Mouse (Mus musculus) ES-E14 (cell line): Measurements from ENCODE around the gene Cyld. TPM values are rescaled to one million over a fixed set of nuclear protein-coding genes. Genes with fewer than 3 reads are reported as not detected.

Experiments used
- DNase-seq: peaks from one replicate; pipeline ENCODE4 v3.0.0-alpha.2; 2013; ENCODE audit warnings: low read depth, low spot score
- H3K27ac ChIP-seq: 2 replicates; pipeline ENCODE4 v1.5.1; 2012; ENCODE audit warnings: low read depth, mild to moderate bottlenecking, low read length, moderate library complexity, mixed read lengths; ENCODE audit not compliant: poor library complexity, insufficient read depth, severe bottlenecking
- H3K36me3 ChIP-seq: 2 replicates; pipeline ENCODE4 v1.6.1; 2012; ENCODE audit warnings: mild to moderate bottlenecking, low read length, moderate library complexity, mixed read lengths; ENCODE audit not compliant: control insufficient read depth, poor library complexity, insufficient read depth, severe bottlenecking
- H3K4me1 ChIP-seq, 2 experiments: fragments of 150-350 bp in 1 of 2; sonication (generic) in 1 of 2; 2 replicates each; pipeline ENCODE4 v1.6.1; 2012; ENCODE audit warnings: low read length in 2 of 2, mild to moderate bottlenecking in 1 of 2, mixed read lengths in 1 of 2; ENCODE audit not compliant: control insufficient read depth in 2 of 2, insufficient read depth in 2 of 2, poor library complexity in 1 of 2
- H3K4me3 ChIP-seq, 2 experiments: fragments of 150-350 bp in 1 of 2; sonication (generic) in 1 of 2; 2 replicates each; pipeline ENCODE4 v1.5.1; 2012; ENCODE audit warnings: low read length in 2 of 2, low read depth in 1 of 2, mild to moderate bottlenecking in 1 of 2, mixed read lengths in 1 of 2; ENCODE audit not compliant: insufficient read depth in 1 of 2, poor library complexity in 1 of 2, severe bottlenecking in 1 of 2
- H3K9ac ChIP-seq: 2 replicates; pipeline ENCODE4 v1.6.1; 2012; ENCODE audit warnings: low read depth, mild to moderate bottlenecking, low read length, mixed read lengths; ENCODE audit not compliant: poor library complexity, insufficient read depth, severe bottlenecking
- H3K9me3 ChIP-seq: fragments of 150-350 bp; sonication (generic); 2 replicates; pipeline ENCODE4 v1.6.1; 2012; ENCODE audit warnings: low read depth, mild to moderate bottlenecking, low read length; ENCODE audit not compliant: control insufficient read depth, insufficient read depth
- HCFC1 ChIP-seq: IDR thresholded peaks from 2 replicates; pipeline ENCODE4 v1.6.1; 2012; ENCODE audit warnings: low read length, inconsistent platforms, borderline replicate concordance; ENCODE audit not compliant: insufficient read depth
- ZNF384 ChIP-seq: IDR thresholded peaks from 2 replicates; pipeline ENCODE4 v1.6.1; 2012; ENCODE audit warnings: low read depth, low read length, inconsistent platforms
- in situ Hi-C, 2 experiments: fragments of 600-800 bp; cut with MboI; formaldehyde crosslinking; loops; one replicate each; pipeline ENCODE4 v1.15.1; 2025; ENCODE audit warnings: low sequenced_read_pairs in 2 of 2, inconsistent platforms in 1 of 2; ENCODE audit not compliant: unreplicated experiment in 2 of 2
- total RNA-seq: library from RNA; depleted of rRNA; stranded (reverse); fragments of 300-350 nt; gene quantifications from 2 replicates; pipeline ENCODE4 v1.2.3, GENCODE M21; 2012; rRNA removed

Cyld gene
- total RNA-seq, 1 experiment, result 9.1 TPM

- no peak for DNase-seq
- in situ Hi-C loops, result no loop called here
- Histone ChIP-seq H3K36me3 (no peaks in the 10 kb centered on the region), H3K9ac (no peak overlapping the region), H3K4me1 (no peaks in the 10 kb centered on the region), H3K9me3 (no peaks in the 10 kb centered on the region), H3K4me3 (no peak overlapping the region), H3K27ac (no peak overlapping the region)
- TF ChIP-seq HCFC1, result no peak
- TF ChIP-seq ZNF384, result no peak
Measured at GRCm38 (mm10) chr8:88796651-88797050, 99.8 kb downstream of the Cyld start.

Other genes with a start within 250 kb of the Cyld start
- 1.0 and 1.8 TPM in 2 replicates for gene Nkd1, start 175.7 kb upstream of the Cyld start, total RNA-seq
- 1.4 and 1.6 TPM in 2 replicates for gene Snx20, start 60.9 kb upstream of the Cyld start, total RNA-seq
- 0.40 and 0.90 TPM in 2 replicates for gene Nod2, start 49.7 kb upstream of the Cyld start, total RNA-seq